Mouse (Mus musculus) liver, embryonic 14.5 days (tissue): ENCODE measurements at regions not wholly inside any gene's neighbourhood (a gene's known extent, or its start where the extent isn't known, plus 50 kb on each side); places are given as distances from the start of the nearest gene placed in this dataset.

Source experiments
- CTCF ChIP-seq: IDR thresholded peaks from 2 replicates; pipeline ENCODE4 v1.5.1; 2016; ENCODE audit warnings: antibody characterized with exemption, low read depth, control low read depth
- EP300 ChIP-seq: IDR thresholded peaks from 2 replicates; pipeline ENCODE4 v1.6.1; 2016; ENCODE audit warnings: antibody characterized with exemption, low read depth

DNA sequence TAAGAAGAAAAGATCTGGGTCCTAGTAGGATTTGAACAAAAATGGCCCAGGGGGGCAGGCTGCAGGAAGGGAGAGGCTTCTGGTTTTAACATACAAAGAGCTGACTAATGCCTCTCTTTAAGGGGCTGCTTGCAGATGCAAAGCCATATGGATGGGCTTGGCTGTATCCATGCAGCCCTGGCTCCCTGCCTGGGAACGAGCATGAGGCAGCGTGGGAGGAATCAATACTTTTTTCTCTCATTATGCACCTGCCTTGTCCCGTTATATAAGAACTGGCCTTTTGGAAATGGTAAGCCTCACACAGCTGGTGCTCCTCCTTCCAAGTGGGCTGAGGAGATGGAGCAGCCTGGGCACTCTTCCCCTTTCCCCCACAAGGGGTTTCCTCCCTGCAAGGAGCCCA lies 114.9 kb upstream of the 4931429L15Rik start:
- TF ChIP-seq CTCF: no peak
- no peak for TF ChIP-seq EP300
